Mouse (Mus musculus): ENCODE results near the gene Cyp2d11.
A peak's percentile ranks its signal among the peaks of the same experiment; 100 is the strongest.
"Not testable (repeated sequence)": the region's sequence is repeated elsewhere in the genome, so short reads cannot be mapped to it uniquely, and the experiment has no call there.

Cyp2d11 gene

DNA sequence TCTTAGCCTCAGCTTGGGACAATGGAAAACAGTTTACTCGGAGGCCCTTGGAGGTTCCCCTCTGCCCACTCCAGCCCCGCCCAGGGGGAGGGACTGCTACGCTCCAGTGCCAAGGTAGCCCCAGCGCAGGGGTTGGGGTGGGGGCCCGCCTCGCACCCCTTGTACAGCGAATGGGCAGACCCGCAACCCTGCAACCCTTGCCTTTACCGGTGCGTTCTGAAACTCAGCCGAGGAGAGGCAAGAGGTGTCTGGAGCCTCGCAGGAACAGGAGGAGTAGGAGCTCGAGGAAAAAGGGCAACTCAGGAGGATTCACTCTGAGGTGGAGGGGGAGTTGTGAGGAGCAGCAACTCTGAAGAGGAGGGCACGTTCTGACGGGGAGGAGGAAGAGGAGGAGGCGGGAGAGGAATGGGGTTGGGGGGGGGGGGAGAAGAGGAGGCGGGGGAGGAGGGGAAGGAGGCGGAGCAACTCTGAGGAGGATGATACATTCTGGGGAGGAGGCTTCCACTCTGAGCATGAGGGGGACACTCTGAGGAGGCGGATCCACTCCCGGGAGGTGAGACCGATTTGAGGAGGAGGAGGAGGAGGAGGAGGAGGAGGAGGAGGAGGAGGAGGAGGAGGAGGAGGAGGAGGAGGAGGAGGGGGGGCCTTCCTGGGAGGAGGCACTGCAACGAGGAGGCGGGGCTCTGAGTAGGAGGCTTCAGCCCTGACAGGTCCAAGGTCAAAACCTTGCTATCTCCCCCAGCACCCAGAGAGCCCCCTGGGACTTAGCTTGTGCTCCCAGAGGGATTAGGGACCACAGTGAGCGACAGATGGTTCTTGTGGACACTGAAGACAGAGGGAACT is 13.7 kb downstream of the Cyp2d11 start, which contains the start of gene Cyp2d22:
Gene Cyp2d22, minus strand, starts transcription at position 390 of the 843 bp plus-strand sequence.
- DNase-seq: peak; percentile 52

GRCm38 (mm10) chr15:82379511-82379870 is 14.3 kb downstream of the Cyp2d11 start:
- no peak for DNase-seq

DNA sequence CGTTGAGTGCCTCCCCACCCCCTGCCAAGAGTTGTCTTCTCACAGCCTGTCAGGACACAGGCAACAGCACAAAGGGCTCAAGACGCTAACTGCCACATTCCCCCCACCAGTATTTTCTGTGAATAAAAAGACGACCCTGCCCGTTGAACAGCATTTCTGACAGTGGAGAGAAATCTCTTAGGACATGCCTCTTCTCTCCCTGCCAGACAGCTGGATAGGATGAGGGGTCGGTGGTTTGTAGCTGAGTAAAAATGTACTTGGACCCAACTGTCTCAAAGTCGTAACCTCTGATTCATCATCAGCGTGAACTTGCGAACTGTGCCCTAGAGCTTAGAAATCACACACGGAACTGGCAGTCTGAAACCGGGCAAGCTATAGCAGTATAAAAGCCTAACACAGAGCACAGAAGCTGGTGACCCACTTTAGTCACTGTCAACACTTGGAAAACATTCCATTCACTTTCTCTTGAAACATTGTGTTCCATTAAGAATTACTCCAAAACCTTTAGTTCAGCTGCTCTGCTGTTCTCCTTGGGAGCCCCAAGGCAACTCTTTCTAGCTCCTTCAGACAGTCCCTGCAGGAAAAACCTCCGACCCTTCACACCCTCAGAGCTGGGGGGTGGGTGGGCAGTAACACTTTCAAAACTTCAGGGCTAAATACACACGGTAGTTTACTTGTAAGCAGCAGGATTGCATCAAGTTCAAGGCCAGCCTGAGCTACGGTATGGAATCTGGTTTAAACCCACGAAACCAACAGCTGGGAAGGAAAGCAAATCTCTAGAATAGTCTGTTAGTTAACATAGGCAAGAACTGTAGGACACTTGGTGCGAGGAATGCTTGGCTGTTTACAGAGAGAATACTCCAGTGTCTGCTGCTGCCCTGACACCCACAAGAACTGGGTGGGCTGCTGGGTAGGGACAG is 15.3 kb downstream of the Cyp2d11 start:
- DNase-seq: no peak

DNA sequence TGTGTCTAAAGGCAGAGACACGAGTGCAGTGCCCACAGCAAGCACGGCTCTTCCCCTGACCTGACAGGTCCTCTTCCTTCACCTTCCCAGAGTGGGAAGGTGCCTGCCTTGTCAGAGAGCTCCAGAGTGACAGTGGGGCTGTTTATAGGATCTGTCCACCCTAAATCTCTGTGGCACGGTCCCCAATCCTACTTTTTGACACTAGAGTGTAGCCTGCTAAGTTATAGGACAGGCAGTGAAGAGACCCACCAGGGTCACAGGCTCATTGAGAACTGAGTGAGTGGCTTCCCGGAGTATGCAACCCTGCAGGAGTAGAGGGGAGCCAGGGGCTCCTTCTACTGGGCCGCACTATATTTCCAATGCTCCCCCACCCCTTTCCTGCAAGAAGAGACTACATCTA is 16.1 kb downstream of the Cyp2d11 start:
- no peak for DNase-seq

DNA sequence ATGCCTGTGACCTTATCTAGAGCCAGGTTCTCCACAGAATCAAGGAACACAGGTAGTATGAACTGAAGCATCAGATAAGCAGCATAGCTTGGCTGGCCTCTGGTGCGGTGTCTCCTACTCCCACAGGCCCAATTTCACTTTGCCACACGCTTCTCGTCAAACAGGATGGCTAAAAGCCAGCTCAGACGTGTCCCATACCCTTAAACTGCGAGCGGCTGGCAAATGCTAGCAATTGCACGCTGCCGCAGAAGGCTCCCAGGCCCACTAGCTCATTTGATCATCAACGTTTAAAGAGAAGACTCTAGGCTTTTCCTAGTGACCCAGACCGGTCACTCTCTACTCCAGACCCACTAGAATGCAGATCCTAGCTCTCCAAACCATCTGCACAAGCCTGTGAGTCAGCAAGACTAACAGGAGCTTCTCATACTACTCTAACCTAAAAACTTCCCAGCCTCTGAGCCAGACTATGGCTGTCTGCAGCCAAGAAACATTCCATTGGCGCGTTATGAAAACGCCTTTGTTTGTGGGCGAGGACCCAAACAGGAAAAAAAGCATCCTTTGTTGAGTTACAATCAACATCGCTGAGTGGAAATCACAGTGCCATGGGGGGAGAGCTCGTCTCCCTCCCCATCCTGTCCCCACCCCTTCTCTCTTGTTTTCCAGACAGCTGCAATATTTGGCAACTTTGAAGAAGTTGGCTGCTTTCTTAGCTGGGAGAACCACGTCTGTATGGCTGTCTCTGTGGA is 17.3 kb downstream of the Cyp2d11 start:
- DNase-seq: no peak

- DNase-seq: no peak
Observed at GRCm38 (mm10) chr15:82375855-82376254, 18.0 kb downstream of the Cyp2d11 start.

DNA sequence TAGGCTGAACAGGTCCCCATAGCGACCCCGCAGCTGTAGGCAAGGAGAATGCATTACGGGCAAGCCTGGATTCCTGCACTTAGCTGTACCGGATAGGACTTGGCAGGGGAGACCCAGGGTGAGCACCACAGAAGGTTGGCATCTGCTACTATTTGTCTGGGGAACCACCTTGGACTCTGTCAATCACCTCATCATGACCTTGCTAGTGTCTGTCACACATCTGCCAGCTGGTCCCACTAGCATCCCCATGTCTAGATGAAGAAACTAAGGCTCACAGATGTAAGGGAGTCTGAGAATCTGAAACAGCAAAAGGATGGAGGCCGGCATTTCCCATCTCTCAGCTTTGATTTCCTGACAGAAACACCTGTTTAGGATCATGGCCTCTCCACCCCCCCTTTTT is 19.4 kb downstream of the Cyp2d11 start:
- DNase-seq: no peak

DNA sequence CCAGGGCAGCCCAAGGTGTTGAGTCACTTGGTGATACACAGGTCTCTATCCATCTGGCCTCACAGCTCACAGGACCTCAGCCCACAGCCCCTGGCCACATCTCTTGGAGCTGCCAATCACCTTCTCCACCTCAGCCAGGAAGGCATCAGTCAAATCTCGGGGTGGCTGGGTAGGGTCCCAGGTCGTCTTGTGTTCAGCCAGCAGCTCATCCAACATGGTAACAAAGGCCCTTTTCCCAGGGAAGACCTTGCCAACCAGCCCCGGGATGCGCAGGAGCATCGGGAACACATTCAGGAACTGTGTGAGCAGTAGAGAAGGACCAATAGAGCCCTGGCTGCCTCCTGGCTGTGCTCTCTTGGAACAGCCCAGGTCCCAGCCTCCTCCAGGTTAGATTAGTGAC is 20.8 kb downstream of the Cyp2d11 start:
- no peak for DNase-seq

GRCm38 (mm10) chr15:82372446-82372845 is 21.4 kb downstream of the Cyp2d11 start:
- DNase-seq: no peak

GRCm38 (mm10) chr15:82368851-82369250 is 25.0 kb downstream of the Cyp2d11 start:
- no peak for DNase-seq

- no peak for DNase-seq
Observed at GRCm38 (mm10) chr15:82368146-82368545, 25.7 kb downstream of the Cyp2d11 start.

DNA sequence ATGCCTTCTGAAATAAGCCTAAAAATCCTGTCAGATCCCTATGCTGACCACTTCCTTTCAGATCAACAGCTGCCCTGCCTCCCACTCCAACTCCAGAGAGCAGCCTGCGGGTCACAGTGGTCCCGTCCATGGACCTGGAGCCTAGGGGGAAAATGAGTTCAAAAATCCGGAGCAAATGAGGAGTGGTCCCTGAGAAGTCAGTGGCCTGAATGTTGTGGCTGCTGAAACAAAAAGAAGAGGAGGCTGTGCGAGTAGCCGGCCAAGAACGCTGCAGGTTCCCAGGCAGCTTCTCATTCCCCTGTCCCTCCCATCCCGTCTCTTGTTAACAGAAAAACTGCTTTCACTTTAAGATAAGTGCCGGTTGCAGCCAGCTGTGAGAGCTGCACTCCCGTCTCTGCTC is 29.3 kb downstream of the Cyp2d11 start:
- DNase-seq: not testable (repeated sequence)

DNA sequence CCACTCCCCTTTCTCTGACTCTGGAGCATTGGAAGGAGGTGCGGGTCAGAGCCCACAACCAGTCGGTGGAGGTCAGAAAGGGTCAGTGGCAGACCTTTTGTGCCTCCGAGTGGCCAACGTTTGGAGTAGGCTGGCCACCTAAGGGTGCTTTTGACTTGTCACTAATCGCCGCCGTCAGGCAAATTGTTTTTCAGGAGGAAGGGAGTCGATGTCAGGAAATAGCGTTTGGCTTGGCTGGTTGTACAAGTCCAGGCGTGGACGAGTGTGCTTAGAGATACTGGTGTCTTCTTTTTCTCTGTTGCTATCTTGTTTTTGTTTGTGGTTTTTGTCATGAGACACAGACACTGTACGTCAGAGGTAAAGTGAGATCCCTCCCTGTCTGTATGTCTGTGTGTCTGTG is 30.0 kb downstream of the Cyp2d11 start:
- not testable (repeated sequence) for DNase-seq

GRCm38 (mm10) chr15:82362234-82362633 is 31.6 kb downstream of the Cyp2d11 start:
- no peak for DNase-seq

DNA sequence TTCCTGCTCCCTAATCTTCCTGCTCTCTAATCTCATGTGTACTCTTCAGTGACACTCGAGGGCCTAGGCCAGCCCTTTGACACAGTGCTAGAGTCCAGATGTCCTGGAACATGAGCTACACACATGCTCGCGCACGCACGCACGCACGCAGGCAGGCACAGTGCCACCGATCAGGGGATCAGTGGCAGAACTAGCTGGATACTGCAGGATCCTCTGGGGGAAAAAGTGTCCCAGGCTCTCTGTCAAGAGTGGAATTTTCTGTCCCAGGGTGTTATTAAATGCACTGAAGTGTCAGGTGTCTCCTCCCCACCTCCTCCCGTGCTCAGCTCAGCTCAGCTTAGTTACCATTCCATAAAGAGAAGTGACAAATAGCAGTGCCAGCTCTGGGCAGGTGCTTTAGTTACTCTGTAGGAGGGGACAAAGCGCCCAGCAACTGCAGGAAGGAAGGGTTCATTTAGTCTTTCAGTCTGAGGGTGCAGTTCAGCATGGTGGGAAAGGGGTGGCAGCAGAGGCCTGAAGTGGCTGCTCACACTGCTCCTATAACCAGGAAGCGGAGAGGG is 32.3 kb downstream of the Cyp2d11 start:
- DNase-seq: peak; percentile 50

GRCm38 (mm10) chr15:82358431-82359260 is 35.2 kb downstream of the Cyp2d11 start:
- DNase-seq: no peak

GRCm38 (mm10) chr15:82354126-82354945 is 39.5 kb downstream of the Cyp2d11 start, which contains the start of gene Ndufa6:
TSS of gene Ndufa6 (minus strand) at chr15:82354322.
- peak; percentile 99 for DNase-seq

GRCm38 (mm10) chr15:82353745-82354113 is 40.1 kb downstream of the Cyp2d11 start:
- no peak for DNase-seq

DNA sequence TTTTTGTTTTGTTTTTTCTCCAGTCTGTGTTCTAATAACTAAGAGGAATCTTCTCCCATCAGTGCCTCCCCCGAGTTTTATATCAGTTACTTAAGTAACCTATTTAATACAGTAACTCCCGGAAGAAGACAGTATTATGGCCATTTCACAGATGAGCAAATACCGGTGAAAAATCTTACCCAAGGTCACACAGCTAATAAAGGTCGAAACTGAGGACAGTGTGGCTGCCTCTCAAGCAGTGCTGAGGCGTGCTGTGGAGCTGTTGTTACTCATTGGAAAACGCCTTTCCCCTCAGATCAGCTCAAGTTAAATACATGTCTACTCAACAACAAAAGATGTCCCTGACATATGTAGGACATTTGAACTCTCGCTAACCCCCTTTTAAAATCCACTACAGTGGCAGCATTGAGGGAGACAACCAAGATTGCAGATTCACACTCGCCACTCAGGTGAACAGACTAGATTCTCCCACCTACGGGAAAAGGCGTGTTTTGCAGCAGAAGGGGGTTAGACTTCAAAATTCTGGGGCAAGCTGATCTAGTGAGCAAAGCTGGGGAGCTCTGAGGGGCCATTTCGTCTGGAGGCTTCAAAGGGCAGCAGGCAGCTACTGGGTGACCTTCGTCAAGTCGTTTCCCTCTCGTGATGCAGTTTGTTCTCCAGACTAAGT is 40.6 kb downstream of the Cyp2d11 start:
- DNase-seq: peak; percentile 36

DNA sequence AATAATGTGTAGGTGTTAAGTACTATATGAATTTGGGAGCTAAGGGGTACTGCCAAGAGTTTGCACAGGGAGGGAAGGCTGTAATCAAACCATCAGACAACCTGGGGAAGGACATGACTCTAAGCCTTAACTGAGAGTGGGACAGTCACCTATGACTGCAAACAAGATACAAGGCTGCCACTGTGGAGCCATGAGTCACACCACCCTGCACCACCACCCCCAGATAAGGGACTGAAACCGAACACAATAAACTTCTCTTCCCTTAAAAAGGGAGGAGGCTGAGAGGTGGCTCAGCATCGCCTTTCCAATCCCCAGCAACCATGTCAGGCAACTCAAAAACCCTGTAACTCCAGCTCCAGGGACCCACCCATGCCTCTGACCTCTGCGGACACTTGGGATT is 42.3 kb downstream of the Cyp2d11 start:
- no peak for DNase-seq

Measured in thymus, postnatal 4 days (tissue).